Mouse (Mus musculus) E14TG2a.4 (cell line): Measurements from ENCODE around the gene Piwil1.

Source experiments
- CTCF ChIP-seq: conservative IDR thresholded peaks from 2 replicates; pipeline ENCODE4 v1.5.1; 2014; ENCODE audit warnings: low read length
- POU5F1 ChIP-seq: IDR thresholded peaks from 2 replicates; pipeline ENCODE4 v1.6.1; 2014; ENCODE audit warnings: low read length, borderline replicate concordance

- TF ChIP-seq CTCF (no peak), POU5F1 (no peak)
These were observed 4.1 kb downstream of the Piwil1 start for GRCm38 (mm10) chr5:128706467-128706866.
